Mouse (Mus musculus) hindbrain, embryonic 13.5 days (tissue): ENCODE measurements around the gene Spata46. TPM values are rescaled to one million over a fixed set of nuclear protein-coding genes. Genes with fewer than 3 reads are reported as not detected.

ENCODE experiments used
- ATAC-seq: fragments of 200-750 bp; cut with Nextera tagmentation; 2 replicates; pipeline ENCODE4 v1.8.0; 2017; ENCODE audit warnings: moderate TSS enrichment; ENCODE audit not compliant: low FRiP score
- H3K27ac ChIP-seq: fragments of 300-500 bp; sonication (generic); 2 replicates; pipeline ENCODE4 v1.5.1; 2015; ENCODE audit warnings: inconsistent platforms, mild to moderate bottlenecking, moderate library complexity
- H3K27me3 ChIP-seq: fragments of 300-500 bp; sonication (generic); 2 replicates; pipeline ENCODE4 v1.6.1; 2015; ENCODE audit warnings: mild to moderate bottlenecking, inconsistent platforms
- H3K36me3 ChIP-seq: fragments of 300-500 bp; sonication (generic); 2 replicates; pipeline ENCODE4 v1.6.1; 2015; ENCODE audit warnings: mild to moderate bottlenecking, inconsistent platforms
- H3K4me1 ChIP-seq: fragments of 300-500 bp; sonication (generic); replicated peaks from 2 replicates; pipeline ENCODE4 v1.6.1; 2015; ENCODE audit warnings: inconsistent platforms
- H3K4me2 ChIP-seq: fragments of 300-500 bp; sonication (generic); 2 replicates; pipeline ENCODE4 v1.6.1; 2015; ENCODE audit warnings: inconsistent platforms, mild to moderate bottlenecking, moderate library complexity
- H3K4me3 ChIP-seq: fragments of 300-500 bp; sonication (generic); 2 replicates; pipeline ENCODE4 v1.5.1; 2015; ENCODE audit warnings: mild to moderate bottlenecking, inconsistent platforms
- H3K9ac ChIP-seq: fragments of 300-500 bp; sonication (generic); 2 replicates; pipeline ENCODE4 v1.6.1; 2015; ENCODE audit warnings: mild to moderate bottlenecking, inconsistent platforms
- H3K9me3 ChIP-seq: fragments of 300-500 bp; sonication (generic); 2 replicates; pipeline ENCODE4 v1.6.1; 2016; ENCODE audit warnings: inconsistent platforms
- WGBS: fragments of 180-500 bp; shearing (Covaris S2); methylation state at CpG from one replicate; pipeline ENCODE4 v1.1.7; 2015; 5-methylcytosine and 5-hydroxymethylcytosine counted together
- polyA plus RNA-seq: library from polyadenylated mRNA; unstranded; fragments of >200 nt; fragmentation: Nextera tagmentation; extraction: Ambion mirVana; gene quantifications from 2 replicates; pipeline ENCODE4 v1.2.1, GENCODE M21; 2015

Spata46 gene
- polyA plus RNA-seq, 1 experiment from 2014 or later = 1.1 TPM

GRCm38 (mm10) chr1:170346266-170346665, 37.7 kb downstream of the Spata46 start:
- H3K4me2 ChIP-seq = no peak overlapping the region
- H3K4me3 ChIP-seq = no peak overlapping the region
- H3K9ac ChIP-seq = no peak overlapping the region
- H3K4me1 ChIP-seq = no peaks in the 10 kb centered on the region
- H3K9me3 ChIP-seq = no peaks in the 10 kb centered on the region
- WGBS = 84% methylated on average over 3 of the region's 3 CpGs
- H3K36me3 ChIP-seq = no peaks in the 10 kb centered on the region
- no peak overlapping the region for H3K27ac ChIP-seq
- no peak for ATAC-seq
- no peaks in the 10 kb centered on the region for H3K27me3 ChIP-seq

- no peak overlapping the region for H3K4me3 ChIP-seq
- no peaks in the 10 kb centered on the region for H3K36me3 ChIP-seq
- no peak overlapping the region for H3K4me2 ChIP-seq
- H3K9ac ChIP-seq = no peak overlapping the region
- no peak overlapping the region for H3K27ac ChIP-seq
- no peaks in the 10 kb centered on the region for H3K9me3 ChIP-seq
- H3K27me3 ChIP-seq = no peaks in the 10 kb centered on the region
- H3K4me1 ChIP-seq = no peaks in the 10 kb centered on the region
- ATAC-seq = no peak
Measured at GRCm38 (mm10) chr1:170351080-170351479, 42.5 kb downstream of the Spata46 start.

GRCm38 (mm10) chr1:170353335-170353734, 44.7 kb downstream of the Spata46 start:
- WGBS = 85% methylated on average over 3 of the region's 3 CpGs
- ATAC-seq = no peak
- Histone ChIP-seq H3K4me3 (no peak overlapping the region), H3K27me3 (no peaks in the 10 kb centered on the region), H3K9me3 (no peaks in the 10 kb centered on the region), H3K36me3 (no peaks in the 10 kb centered on the region), H3K4me2 (no peak overlapping the region), H3K4me1 (no peaks in the 10 kb centered on the region), H3K9ac (no peak overlapping the region), H3K27ac (no peak overlapping the region)

- H3K9me3 ChIP-seq = no peaks in the 10 kb centered on the region
- WGBS = 70% methylated on average over 10 of the region's 10 CpGs
- ATAC-seq = no peak
Measured at GRCm38 (mm10) chr1:170360183-170360915, 51.7 kb downstream of the Spata46 start.

More at GRCm38 (mm10) chr1:170360183-170360915, 51.7 kb downstream of the Spata46 start:
- Histone ChIP-seq H3K27ac (no peak overlapping the region), H3K4me2 (no peak overlapping the region), H3K4me1 (0 out of 2 replicates have a peak, but pooled peaks cover 4% of the 10 kb centered on the region), H3K27me3 (no peaks in the 10 kb centered on the region), H3K9ac (no peak overlapping the region), H3K4me3 (no peak overlapping the region), H3K36me3 (no peaks in the 10 kb centered on the region)

Other genes with a start within 250 kb of the Spata46 start
- 9.4 and 12.5 TPM in 2 replicates for gene Ddr2, start 198.0 kb upstream of the Spata46 start, polyA plus RNA-seq
- gene Uap1, start 133.8 kb upstream of the Spata46 start, polyA plus RNA-seq = 63.0 and 63.7 TPM in 2 replicates
- 8.4 and 8.7 TPM in 2 replicates for gene Uhmk1, start 93.4 kb upstream of the Spata46 start, polyA plus RNA-seq
- not detected in 2 replicates for gene Sh2d1b2, start 76.1 kb upstream of the Spata46 start, polyA plus RNA-seq
- gene Sh2d1b1, start 31.5 kb upstream of the Spata46 start, polyA plus RNA-seq = not detected in 2 replicates
- 1.7 and 2.2 TPM in 2 replicates for gene Gm7694, start 2.5 kb upstream of the Spata46 start, polyA plus RNA-seq